Mouse (Mus musculus) thymus, adult 2 months (tissue): ENCODE results near the gene Card19.

ENCODE experiments used
- CTCF ChIP-seq: fragments of 200-500 bp; IDR thresholded peaks from 2 replicates; pipeline ENCODE4 v1.5.1; 2012; ENCODE audit warnings: mild to moderate bottlenecking, control low read depth, low read length, moderate library complexity, borderline replicate concordance; ENCODE audit not compliant: control insufficient read depth, poor library complexity, insufficient read depth; ENCODE audit errors: extremely low read depth
- POLR2A ChIP-seq: fragments of 200-500 bp; IDR thresholded peaks from 2 replicates; pipeline ENCODE4 v1.6.1; 2012; ENCODE audit warnings: mild to moderate bottlenecking, low read length, control low read depth, moderate library complexity; ENCODE audit not compliant: control insufficient read depth, poor library complexity, insufficient read depth; ENCODE audit errors: extremely low read depth

GRCm38 (mm10) chr13:49158040-49158713, 57.7 kb downstream of the Card19 start:
- TF ChIP-seq CTCF (no peak), POLR2A (no peak)
